Mouse (Mus musculus): Measurements from ENCODE around the gene Slc2a6.

DNA sequence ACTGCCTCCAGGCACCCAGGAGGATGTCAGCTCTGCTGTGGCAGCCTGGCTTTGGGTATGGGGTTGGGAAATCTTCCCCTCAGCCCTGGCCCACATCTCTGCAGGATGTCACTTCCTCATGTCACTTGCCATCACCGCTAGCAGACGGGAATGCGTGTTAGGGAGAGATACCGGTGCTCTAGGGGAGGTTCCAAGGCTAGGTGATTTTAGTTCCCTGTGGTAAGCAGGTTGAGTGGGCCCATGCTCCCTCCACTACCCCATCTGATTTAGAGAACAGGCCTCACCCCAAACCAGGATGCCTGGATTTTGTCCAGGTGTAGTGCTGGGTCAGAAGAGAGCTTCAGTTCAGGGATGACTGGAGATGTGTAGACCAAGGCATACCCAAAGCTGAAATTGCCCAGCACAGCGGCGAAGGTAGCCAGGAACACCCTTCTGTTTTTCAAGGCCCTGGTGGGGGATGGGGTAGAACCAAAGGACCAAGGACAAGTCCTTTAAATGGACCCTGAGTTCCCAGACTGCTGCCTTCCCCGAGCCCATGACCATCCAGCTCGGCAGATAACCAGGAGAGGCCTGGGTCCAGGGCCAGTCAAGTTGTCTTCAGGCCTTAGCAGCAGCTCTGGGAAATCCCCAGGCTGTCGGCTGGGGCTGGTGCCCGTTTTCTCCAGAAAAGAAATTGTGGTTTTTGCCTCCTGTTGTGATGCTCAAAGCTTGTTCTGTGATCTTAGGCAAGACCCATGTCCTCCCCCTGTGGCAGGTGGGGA, 761 bp downstream of the Slc2a6 start:
- TF ChIP-seq POLR2A (IDR thresholded peaks at IDR 0.05; ENCODE audit: low read depth, low read length) (no peak), CTCF (conservative IDR thresholded peaks at IDR 0.05; ENCODE audit: insufficient read depth, insufficient read length, low read depth, low read length) (no peak)
